Mouse (Mus musculus): ENCODE data around the gene Ncoa3. TPM values are rescaled to one million over a fixed set of nuclear protein-coding genes. Genes with fewer than 3 reads are reported as not detected.

Gene Ncoa3
- polyA plus RNA-seq, 1 experiment from 2014 or later, result 14.8 TPM

DNA sequence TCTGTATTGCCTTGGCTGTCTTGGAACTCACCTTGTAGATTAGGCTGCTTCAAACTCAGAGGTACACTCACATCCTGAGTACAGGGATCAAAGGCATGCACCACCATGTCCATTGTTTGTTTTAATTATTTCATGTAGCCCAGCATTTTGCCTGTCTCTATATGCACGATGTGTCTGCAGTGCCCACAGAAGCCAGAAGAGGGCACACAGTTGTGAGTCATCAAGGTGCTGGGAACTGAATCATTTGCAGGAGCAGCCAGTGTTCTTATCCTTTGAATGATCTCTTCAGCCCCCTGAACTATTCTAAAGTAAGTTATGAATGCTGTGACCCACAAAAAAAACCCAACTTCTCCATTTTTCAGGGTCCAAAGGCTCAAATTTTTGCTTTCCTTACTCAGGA is 14.3 kb upstream of the Ncoa3 start:
- Histone ChIP-seq H3K27ac (no peak overlapping the region), H3K4me1 (peaks cover 26% of the 10 kb centered on the region), H3K9me3 (no peaks in the 10 kb centered on the region), H3K4me3 (no peak overlapping the region), H3K27me3 (ENCODE audit: insufficient read depth, poor library complexity, severe bottlenecking) (no peaks in the 10 kb centered on the region), H3K36me3 (no peaks in the 10 kb centered on the region)
- no peak for DNase-seq (ENCODE audit: low spot score)
- 97% methylated on average over 1 of the region's 1 CpGs for WGBS

DNA sequence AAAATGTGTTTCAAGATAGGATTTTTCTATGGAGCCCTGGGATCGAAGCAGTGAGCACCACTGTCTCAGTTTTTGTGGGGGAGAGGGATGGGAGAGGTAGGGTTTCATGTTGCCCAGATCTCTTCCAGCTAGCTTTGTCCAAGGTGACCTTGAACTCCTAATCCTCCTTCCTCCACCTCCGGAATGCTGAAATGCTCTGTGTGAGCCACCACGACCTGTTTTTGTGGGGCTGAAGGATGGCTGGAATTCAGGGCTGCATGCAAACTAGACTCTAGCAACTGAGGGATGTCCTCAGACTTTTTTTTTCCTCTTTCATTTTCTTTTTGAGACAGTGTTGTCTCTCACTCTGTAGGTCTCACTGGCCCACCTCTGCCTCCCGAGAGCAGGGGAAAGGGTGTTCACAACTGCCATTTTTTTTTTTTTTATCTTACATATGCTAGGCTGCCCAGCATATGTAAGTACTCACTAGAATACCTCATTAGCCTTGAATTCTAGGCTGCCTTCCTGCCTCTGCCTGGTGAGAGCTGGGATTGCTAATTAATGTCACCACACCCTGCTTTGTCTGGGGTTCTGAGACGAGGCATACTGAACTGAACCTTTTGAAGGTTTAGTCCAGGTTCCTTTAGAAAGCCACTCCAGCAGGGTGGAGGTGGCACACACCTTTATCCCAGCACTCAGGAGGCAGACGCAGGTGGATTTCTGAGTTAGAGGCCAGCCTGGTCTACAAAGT is 11.0 kb upstream of the Ncoa3 start:
- no peaks in the 10 kb centered on the region for H3K27me3 ChIP-seq (ENCODE audit: insufficient read depth, poor library complexity, severe bottlenecking)
- 51% methylated on average over 6 of the region's 6 CpGs for WGBS
- no peaks in the 10 kb centered on the region for H3K9me3 ChIP-seq
- DNase-seq (ENCODE audit: low spot score), result no peak
- H3K27ac ChIP-seq, result peak overlapping the region; percentile 76
- peaks cover 25% of the 10 kb centered on the region for H3K4me1 ChIP-seq
- H3K36me3 ChIP-seq, result no peaks in the 10 kb centered on the region
- no peak overlapping the region for H3K4me3 ChIP-seq

DNA sequence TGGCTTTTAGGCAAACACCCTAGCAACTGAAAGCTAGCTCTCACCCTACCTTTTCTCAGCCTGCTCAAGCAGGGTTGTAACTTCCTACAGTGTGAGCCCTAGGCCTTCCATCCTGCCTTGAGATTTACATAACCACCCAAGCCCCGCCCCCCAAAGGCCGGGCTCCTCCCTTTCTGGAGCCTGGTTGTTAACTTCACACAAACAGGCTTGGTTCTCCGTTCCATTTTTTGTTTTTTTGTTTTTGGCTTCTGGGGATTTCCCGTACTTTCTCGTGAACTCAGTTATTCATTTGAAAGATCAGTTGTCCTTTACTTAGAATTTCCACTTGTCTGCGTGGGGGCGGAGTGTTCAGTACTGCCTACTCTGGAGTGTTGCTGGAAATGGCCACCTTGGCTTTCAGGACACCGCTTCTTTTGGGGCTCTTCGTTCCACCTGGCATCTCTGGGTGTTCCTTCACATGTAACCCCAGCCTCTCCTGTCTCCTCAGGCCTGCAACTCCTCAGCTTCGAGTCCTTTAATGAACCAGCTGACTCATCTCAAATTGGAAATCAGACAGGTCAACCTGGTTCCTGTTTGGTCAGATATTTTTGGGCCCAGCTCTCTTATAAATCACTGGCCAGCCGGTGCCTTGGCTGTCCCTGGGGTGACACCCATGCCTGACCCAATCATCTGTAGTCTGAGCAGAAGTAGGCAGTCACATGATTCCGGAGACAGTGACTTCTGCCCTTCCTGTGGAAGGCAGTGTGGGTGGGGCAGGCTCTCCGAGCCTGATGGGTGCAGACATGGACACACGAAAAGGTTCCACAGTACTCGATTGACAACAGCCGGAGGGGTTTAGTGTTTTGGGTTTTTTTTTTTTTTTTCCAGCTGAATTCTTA is 9.7 kb upstream of the Ncoa3 start:
- Histone ChIP-seq H3K27ac (peak overlapping the region; percentile 76), H3K4me1 (peaks cover 30% of the 10 kb centered on the region), H3K36me3 (no peaks in the 10 kb centered on the region), H3K9me3 (no peaks in the 10 kb centered on the region), H3K27me3 (ENCODE audit: insufficient read depth, poor library complexity, severe bottlenecking) (no peaks in the 10 kb centered on the region), H3K4me3 (no peak overlapping the region)
- WGBS, result 52% methylated on average over 16 of the region's 16 CpGs
- DNase-seq (ENCODE audit: low spot score), result peak; percentile 82

DNA sequence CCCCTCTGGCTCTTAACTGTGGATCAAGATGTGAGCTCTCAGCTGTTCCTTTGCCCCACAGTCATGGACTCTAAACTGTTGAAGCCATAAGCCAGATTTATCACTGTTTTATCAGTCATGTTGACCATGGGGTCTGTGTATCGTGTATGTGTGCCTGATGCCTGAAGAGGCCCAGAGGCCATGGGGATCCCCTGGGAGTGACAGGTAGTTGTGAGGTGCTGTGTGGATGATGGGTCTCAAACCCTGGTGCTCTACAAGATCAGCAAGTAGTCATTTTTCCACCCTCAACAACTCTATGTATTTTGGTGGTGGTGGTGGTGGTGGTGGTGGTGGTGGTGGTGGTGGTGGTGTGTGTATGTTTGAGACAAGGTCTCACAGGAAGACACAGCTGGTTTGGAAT is 8.1 kb upstream of the Ncoa3 start:
- DNase-seq (ENCODE audit: low spot score), result no peak
- no peak overlapping the region for H3K27ac ChIP-seq
- no peaks in the 10 kb centered on the region for H3K36me3 ChIP-seq
- H3K9me3 ChIP-seq, result no peaks in the 10 kb centered on the region
- H3K27me3 ChIP-seq (ENCODE audit: insufficient read depth, poor library complexity, severe bottlenecking), result no peaks in the 10 kb centered on the region
- H3K4me3 ChIP-seq, result no peak overlapping the region
- H3K4me1 ChIP-seq, result peaks cover 32% of the 10 kb centered on the region
- WGBS, result 89% methylated on average over 1 of the region's 1 CpGs

DNA sequence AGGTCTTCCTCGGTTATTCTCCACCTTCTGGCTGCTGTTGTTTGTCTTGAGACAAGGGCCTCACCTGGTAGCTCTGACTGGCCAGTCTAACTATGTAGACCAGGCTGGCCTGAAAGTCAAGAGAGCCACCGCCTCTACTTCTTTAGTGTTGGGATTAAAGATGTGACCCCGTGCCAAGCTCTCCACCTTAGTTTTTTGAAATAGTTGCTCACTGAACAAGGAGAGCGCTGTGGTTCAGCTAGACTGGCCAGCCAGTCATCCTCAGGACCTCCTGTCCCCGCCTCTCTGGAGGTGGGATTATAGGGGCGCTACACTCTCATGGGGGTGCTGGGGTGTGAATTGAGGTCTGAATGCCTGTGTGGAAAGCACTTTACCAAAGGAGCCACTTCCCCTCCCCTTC is 7.5 kb upstream of the Ncoa3 start:
- H3K4me3 ChIP-seq, result no peak overlapping the region
- peaks cover 32% of the 10 kb centered on the region for H3K4me1 ChIP-seq
- no peaks in the 10 kb centered on the region for H3K27me3 ChIP-seq (ENCODE audit: insufficient read depth, poor library complexity, severe bottlenecking)
- no peaks in the 10 kb centered on the region for H3K9me3 ChIP-seq
- no peak for DNase-seq (ENCODE audit: low spot score)
- H3K36me3 ChIP-seq, result no peaks in the 10 kb centered on the region
- WGBS, result 85% methylated on average over 6 of the region's 6 CpGs
- no peak overlapping the region for H3K27ac ChIP-seq

DNA sequence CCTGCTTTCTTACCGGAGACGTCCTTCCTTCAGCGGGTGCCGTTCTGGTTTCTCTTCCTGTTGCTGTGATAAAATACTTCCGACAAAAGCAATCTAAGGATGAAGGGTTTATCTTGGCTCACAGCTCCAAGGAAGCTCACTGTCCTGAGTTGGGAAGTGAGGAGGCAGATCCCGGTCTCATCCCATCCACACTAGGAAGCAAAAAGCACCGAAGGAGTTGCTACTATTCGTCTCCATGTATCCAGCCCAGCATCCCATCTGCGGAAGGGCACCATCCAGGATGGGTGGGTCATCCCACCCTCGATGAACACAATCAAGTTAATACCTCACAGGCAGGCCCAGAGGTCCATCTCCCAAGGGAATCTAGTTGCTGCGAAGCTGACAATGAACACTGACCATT is 6.9 kb upstream of the Ncoa3 start:
- H3K4me1 ChIP-seq, result peaks cover 32% of the 10 kb centered on the region
- no peak overlapping the region for H3K27ac ChIP-seq
- H3K27me3 ChIP-seq (ENCODE audit: insufficient read depth, poor library complexity, severe bottlenecking), result no peaks in the 10 kb centered on the region
- DNase-seq (ENCODE audit: low spot score), result no peak
- 81% methylated on average over 11 of the region's 11 CpGs for WGBS
- no peak overlapping the region for H3K4me3 ChIP-seq
- H3K9me3 ChIP-seq, result no peaks in the 10 kb centered on the region
- H3K36me3 ChIP-seq, result no peaks in the 10 kb centered on the region

DNA sequence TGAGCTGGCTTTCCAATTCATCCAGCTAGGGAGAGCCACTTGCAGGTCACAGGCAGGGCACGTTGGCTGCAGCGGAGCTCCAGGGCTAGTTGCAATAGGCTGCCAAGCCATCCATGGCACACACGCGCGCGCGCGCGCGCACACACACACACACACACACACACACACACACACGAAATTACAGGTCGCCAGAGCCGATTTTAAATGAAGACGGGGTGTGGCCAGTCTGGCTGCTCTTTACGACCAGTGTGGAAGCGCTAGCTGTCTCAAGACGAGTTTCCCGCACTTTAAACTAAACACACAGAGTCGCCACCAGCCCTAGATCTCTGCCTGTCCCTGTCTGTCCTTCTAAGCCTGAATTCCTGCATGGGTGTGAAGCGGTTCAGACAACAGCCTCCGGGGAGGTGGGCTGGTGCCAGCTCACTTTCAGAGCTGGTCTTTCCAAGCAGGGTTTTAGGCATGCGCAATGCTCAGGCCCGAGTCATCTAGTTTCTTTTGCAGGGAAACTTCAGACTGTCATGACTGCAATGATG is 5.4 kb upstream of the Ncoa3 start:
- WGBS, result 3% methylated on average over 23 of the region's 23 CpGs
- Histone ChIP-seq H3K36me3 (no peaks in the 10 kb centered on the region), H3K9me3 (no peaks in the 10 kb centered on the region), H3K27me3 (ENCODE audit: insufficient read depth, poor library complexity, severe bottlenecking) (no peaks in the 10 kb centered on the region), H3K27ac (peak overlapping the region; percentile 91), H3K4me1 (peaks cover 21% of the 10 kb centered on the region), H3K4me3 (peak overlapping the region; percentile 62)
- peak; percentile 87 for DNase-seq (ENCODE audit: low spot score)

DNA sequence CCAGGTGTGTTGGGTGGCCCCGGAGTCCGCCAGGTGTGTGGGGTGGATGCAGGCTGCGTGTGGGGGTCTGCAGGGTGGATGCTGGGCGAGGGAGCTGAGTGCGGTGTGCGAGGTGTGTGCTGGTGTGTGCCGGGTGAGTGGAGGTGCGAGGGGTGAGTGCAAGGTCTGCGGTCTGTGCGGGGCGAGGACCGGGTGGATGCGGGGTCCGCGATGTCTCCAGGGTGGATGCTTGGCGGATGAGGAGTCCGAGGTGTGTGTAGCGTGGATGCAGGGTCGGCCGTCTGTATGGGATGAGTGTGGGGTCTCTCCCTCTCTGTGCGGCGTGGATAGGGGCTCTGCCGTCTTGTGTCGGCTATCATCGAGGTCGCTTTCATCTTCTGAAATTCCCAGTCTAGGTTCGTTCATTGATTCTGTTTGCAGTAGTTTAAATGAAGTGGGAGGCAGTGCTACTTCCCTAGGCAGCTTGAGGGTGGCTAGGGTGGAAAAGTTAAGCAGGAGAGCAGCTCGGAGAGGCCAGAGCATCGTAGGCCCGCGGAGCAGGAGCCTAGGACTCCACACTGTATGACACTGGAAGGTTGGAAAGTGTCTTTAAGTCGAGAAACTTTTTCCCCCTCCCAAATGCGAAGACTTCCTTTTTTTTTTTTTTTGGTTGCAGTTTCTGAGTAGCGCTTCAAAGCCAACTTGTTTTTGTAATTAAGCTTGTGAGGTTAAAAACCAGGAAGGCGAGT is 901 bp downstream of the Ncoa3 start:
- H3K27ac ChIP-seq, result peak overlapping the region; percentile 97
- WGBS, result 4% methylated on average over 35 of the region's 35 CpGs
- peaks cover 15% of the 10 kb centered on the region for H3K4me1 ChIP-seq
- H3K4me3 ChIP-seq, result peak overlapping the region; percentile 95
- H3K27me3 ChIP-seq (ENCODE audit: insufficient read depth, poor library complexity, severe bottlenecking), result no peaks in the 10 kb centered on the region
- H3K9me3 ChIP-seq, result no peaks in the 10 kb centered on the region
- H3K36me3 ChIP-seq, result peaks cover 5% of the 10 kb centered on the region
- no peak for DNase-seq (ENCODE audit: low spot score)

DNA sequence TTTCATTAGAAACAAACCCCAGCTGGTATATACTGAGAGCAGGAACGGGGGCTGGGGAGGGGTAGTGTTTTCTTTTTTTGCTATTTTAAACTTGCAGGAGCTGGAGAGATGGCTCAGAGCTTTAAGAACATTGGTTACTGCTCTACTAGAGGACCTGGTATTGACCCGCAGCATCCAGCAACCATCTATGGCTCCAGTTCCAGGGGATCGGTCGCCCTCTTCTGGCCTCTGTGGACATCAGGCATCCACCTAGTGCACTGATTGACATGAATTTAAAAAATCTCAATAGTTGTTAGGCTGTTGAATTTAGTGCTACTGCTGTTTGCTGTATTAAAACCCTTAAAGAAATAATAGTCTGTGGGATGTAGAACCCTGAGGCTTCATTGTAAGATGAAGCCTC is 1.9 kb downstream of the Ncoa3 start:
- peaks cover 5% of the 10 kb centered on the region for H3K36me3 ChIP-seq
- 96% methylated on average over 4 of the region's 4 CpGs for WGBS
- no peaks in the 10 kb centered on the region for H3K27me3 ChIP-seq (ENCODE audit: insufficient read depth, poor library complexity, severe bottlenecking)
- no peaks in the 10 kb centered on the region for H3K9me3 ChIP-seq
- H3K27ac ChIP-seq, result no peak overlapping the region
- 0 out of 2 replicates have a peak overlapping the region, but pooled peaks have one; percentile 95 for H3K4me3 ChIP-seq
- no peak for DNase-seq (ENCODE audit: low spot score)
- peaks cover 25% of the 10 kb centered on the region for H3K4me1 ChIP-seq

DNA sequence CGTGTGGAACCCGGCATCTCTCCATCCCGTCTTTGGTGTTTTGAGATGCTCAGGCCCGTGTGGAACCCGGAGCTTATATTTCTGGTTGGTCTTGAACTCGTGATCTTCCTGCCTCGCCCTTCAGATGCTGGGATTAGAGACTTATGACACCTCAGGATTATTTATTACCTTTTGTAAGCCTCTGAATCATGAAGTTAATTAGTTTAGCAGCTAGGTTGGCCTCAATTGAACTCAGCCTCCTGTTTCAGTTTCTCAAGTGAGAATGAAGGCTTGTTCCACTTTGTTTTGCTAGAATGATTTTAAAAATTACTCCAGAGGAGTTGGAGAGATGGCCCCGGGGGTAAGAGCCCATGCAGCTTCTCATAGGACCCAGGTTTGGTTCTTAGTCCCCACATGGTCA is 3.3 kb downstream of the Ncoa3 start:
- peaks cover 37% of the 10 kb centered on the region for H3K4me1 ChIP-seq

DNA sequence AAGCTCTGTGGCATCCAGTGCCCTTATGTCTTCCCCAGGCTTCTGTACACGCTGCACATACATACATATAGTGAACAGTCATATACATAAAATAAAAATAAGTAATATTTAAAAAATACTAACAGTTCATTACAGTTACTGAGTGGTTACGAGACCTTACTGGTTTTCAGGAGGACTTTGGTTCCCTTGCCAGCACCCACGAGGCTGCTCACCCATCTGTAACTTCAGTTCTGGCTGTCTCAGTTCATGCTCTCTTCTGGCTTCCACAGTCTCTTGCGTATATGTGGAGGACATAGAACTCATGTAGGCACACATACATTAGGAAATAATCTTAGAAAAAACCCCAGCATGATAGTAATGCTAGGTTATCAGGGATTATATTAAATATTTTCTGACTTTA is 3.7 kb downstream of the Ncoa3 start:
- Histone ChIP-seq H3K36me3 (peaks cover 5% of the 10 kb centered on the region), H3K27me3 (ENCODE audit: insufficient read depth, poor library complexity, severe bottlenecking) (no peaks in the 10 kb centered on the region), H3K9me3 (no peaks in the 10 kb centered on the region), H3K4me1 (peaks cover 41% of the 10 kb centered on the region), H3K4me3 (no peak overlapping the region), H3K27ac (no peak overlapping the region)
- 90% methylated on average over 4 of the region's 4 CpGs for WGBS
- no peak for DNase-seq (ENCODE audit: low spot score)

More for the DNA sequence above, 3.3 kb downstream of the Ncoa3 start:
- H3K27ac ChIP-seq, result no peak overlapping the region
- peaks cover 5% of the 10 kb centered on the region for H3K36me3 ChIP-seq
- DNase-seq (ENCODE audit: low spot score), result no peak
- no peaks in the 10 kb centered on the region for H3K27me3 ChIP-seq (ENCODE audit: insufficient read depth, poor library complexity, severe bottlenecking)
- no peak overlapping the region for H3K4me3 ChIP-seq
- H3K9me3 ChIP-seq, result no peaks in the 10 kb centered on the region
- 88% methylated on average over 8 of the region's 8 CpGs for WGBS

DNA sequence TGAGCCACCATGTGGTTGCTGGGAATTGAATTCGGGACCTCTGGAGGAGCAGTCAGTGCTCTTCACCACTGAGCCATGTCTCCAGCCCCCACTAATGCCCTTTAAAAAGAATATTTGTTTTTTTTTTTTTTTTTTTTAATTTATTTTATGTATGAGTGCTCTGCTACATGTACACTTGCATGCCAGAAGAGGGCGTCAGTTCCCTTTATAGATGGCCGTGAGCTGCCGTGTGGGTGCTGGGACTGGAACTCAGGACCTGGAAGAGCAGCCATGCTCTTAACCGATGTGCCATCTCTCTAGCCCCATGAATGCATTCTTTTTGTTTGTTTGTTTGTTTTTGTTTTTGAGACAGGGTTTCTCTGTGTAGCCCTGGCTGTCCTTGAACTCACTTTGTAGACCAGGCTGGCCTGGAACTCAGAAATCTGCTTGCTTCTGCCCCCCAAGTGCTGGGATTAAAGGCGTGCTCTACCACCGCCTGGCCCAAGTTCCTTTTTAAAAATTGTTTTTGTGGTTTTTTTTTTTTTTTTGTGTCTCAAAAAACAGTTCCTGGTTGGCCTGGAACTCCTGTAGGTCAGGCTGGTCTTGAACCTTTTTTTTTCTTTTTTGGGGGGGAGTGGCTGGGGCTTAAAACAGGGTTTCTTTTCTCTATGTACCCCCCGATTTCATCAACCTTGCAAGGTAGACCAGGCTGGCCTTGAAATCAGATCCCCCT is 5.0 kb downstream of the Ncoa3 start:
- no peaks in the 10 kb centered on the region for H3K27me3 ChIP-seq (ENCODE audit: insufficient read depth, poor library complexity, severe bottlenecking)

More for the DNA sequence above, 5.0 kb downstream of the Ncoa3 start:
- H3K4me3 ChIP-seq, result no peak overlapping the region
- H3K9me3 ChIP-seq, result no peaks in the 10 kb centered on the region
- H3K36me3 ChIP-seq, result peaks cover 5% of the 10 kb centered on the region
- peaks cover 47% of the 10 kb centered on the region for H3K4me1 ChIP-seq
- 88% methylated on average over 8 of the region's 8 CpGs for WGBS
- DNase-seq (ENCODE audit: low spot score), result no peak
- H3K27ac ChIP-seq, result no peak overlapping the region

Data from heart, embryonic 10.5 days (tissue).